Mouse (Mus musculus): ENCODE data around the gene Exoc2.

DNA sequence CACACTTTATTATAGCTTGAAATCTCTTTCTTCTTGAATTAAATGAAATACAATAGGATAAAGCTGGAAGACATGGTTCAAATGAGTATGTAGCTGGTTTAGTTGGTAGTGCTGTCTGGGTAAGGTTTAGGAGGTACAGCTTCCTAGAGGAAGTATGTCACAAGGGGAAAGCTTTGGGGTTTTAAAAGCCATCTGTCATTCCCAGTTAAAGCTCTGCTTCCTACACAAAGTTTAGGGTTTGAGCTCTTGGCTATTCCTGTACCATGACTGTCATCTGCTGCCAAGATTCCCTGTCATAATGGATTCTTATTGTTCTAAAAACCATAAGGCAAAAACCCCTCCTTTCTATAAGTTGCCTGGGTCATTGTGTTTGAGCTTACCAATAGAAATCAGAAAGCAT is 28.1 kb downstream of the Exoc2 start:
- TF ChIP-seq POLR2A (IDR thresholded peaks at IDR 0.05; ENCODE audit: insufficient read length, low read depth), result no peak
- no peak for TF ChIP-seq CEBPB (IDR thresholded peaks at IDR 0.05; ENCODE audit: insufficient read depth, poor library complexity, severe bottlenecking)
- no peak for TF ChIP-seq TCF12 (IDR thresholded peaks at IDR 0.05; ENCODE audit: insufficient read depth, poor library complexity, severe bottlenecking)
- TF ChIP-seq SRF (IDR thresholded peaks at IDR 0.05; ENCODE audit: control insufficient read depth, insufficient read length, low read depth), result no peak
- TF ChIP-seq TCF3 (IDR thresholded peaks at IDR 0.05; ENCODE audit: insufficient read length, low read depth), result no peak
- TF ChIP-seq POLR2AphosphoS2 (IDR thresholded peaks at IDR 0.05; ENCODE audit: insufficient read length, low read depth), result no peak
- no peak for TF ChIP-seq MYOG (IDR thresholded peaks at IDR 0.05; ENCODE audit: control insufficient read depth in 1 of 3, insufficient read depth in 1 of 3, insufficient read length in 2 of 3, low read depth in 2 of 3)
- TF ChIP-seq E2F4 (IDR thresholded peaks at IDR 0.05; ENCODE audit: insufficient read depth), result no peak
- TF ChIP-seq MAX (IDR thresholded peaks at IDR 0.05; ENCODE audit: low read depth), result no peak
- TF ChIP-seq USF1 (IDR thresholded peaks at IDR 0.05; ENCODE audit: low read depth), result no peak
- TF ChIP-seq MYOD1 (IDR thresholded peaks at IDR 0.05; ENCODE audit: control insufficient read depth in 1 of 3, insufficient read length in 2 of 3, low read depth in 2 of 3), result no peak
